Mouse (Mus musculus) brown adipose tissue, adult 24 weeks (tissue): ENCODE data around the gene Atg7. TPM values are rescaled to one million over a fixed set of nuclear protein-coding genes. Genes with fewer than 3 reads are reported as not detected.
A peak's percentile ranks its signal among the peaks of the same experiment; 100 is the strongest.

Experiments used
- H3K27ac ChIP-seq: fragments of 200-500 bp; replicated peaks from 2 replicates; pipeline ENCODE4 v1.5.1; 2012; ENCODE audit warnings: low read depth, mild to moderate bottlenecking, low read length
- H3K4me1 ChIP-seq: fragments of 200-500 bp; 2 replicates; pipeline ENCODE4 v1.6.1; 2012; ENCODE audit warnings: low read length, mixed read lengths; ENCODE audit not compliant: control insufficient read depth, insufficient read depth, insufficient read length
- H3K4me3 ChIP-seq: fragments of 200-500 bp; 2 replicates; pipeline ENCODE4 v1.5.1; 2012; ENCODE audit warnings: low read depth, mild to moderate bottlenecking, low read length, moderate library complexity; ENCODE audit not compliant: insufficient read depth
- polyA plus RNA-seq: library from polyadenylated mRNA; stranded (reverse); fragments of >200 nt; gene quantifications from 2 replicates; pipeline ENCODE4 v1.2.4, GENCODE M21; 2012; ENCODE audit not compliant: missing spikeins, insufficient read depth, insufficient read length

The Atg7 gene
- polyA plus RNA-seq, 1 experiment: 20.5 TPM

- no peak overlapping the region for H3K27ac ChIP-seq
- H3K4me1 ChIP-seq: peaks cover 7% of the 10 kb centered on the region; the same call in 1 of the 2 replicates
- no peak overlapping the region for H3K4me3 ChIP-seq
Observed at GRCm38 (mm10) chr6:114826889-114827288, 184.0 kb downstream of the Atg7 start.

GRCm38 (mm10) chr6:114829660-114830438 lies 187.0 kb downstream of the Atg7 start:
- H3K4me3 ChIP-seq: no peak overlapping the region
- H3K4me1 ChIP-seq: peaks cover 7% of the 10 kb centered on the region; the same call in 1 of the 2 replicates
- peak overlapping the region; percentile 69 for H3K27ac ChIP-seq

GRCm38 (mm10) chr6:114831807-114832206 lies 188.9 kb downstream of the Atg7 start:
- Histone ChIP-seq H3K4me3 (no peak overlapping the region), H3K4me1 (peaks cover 7% of the 10 kb centered on the region; the same call in 1 of the 2 replicates), H3K27ac (no peak overlapping the region)

GRCm38 (mm10) chr6:114833058-114833685 lies 190.3 kb downstream of the Atg7 start:
- Histone ChIP-seq H3K4me1 (peaks cover 7% of the 10 kb centered on the region; the same call in 1 of the 2 replicates), H3K4me3 (no peak overlapping the region), H3K27ac (no peak overlapping the region)

GRCm38 (mm10) chr6:114833791-114834346 lies 191.0 kb downstream of the Atg7 start:
- peaks cover 8% of the 10 kb centered on the region for H3K4me1 ChIP-seq
- no peak overlapping the region for H3K4me3 ChIP-seq
- no peak overlapping the region for H3K27ac ChIP-seq

GRCm38 (mm10) chr6:114835344-114835743 lies 192.4 kb downstream of the Atg7 start:
- peaks cover 21% of the 10 kb centered on the region for H3K4me1 ChIP-seq
- H3K27ac ChIP-seq: no peak overlapping the region

GRCm38 (mm10) chr6:114835752-114836151 lies 192.9 kb downstream of the Atg7 start:
- Histone ChIP-seq H3K4me1 (peaks cover 21% of the 10 kb centered on the region), H3K27ac (no peak overlapping the region), H3K4me3 (no peak overlapping the region)

More at GRCm38 (mm10) chr6:114835344-114835743, 192.4 kb downstream of the Atg7 start:
- H3K4me3 ChIP-seq: no peak overlapping the region

GRCm38 (mm10) chr6:114836433-114836832 lies 193.5 kb downstream of the Atg7 start:
- Histone ChIP-seq H3K27ac (no peak overlapping the region), H3K4me3 (no peak overlapping the region), H3K4me1 (peaks cover 26% of the 10 kb centered on the region)

- Histone ChIP-seq H3K4me1 (peaks cover 33% of the 10 kb centered on the region), H3K27ac (peak overlapping the region; percentile 85), H3K4me3 (no peak overlapping the region)
Observed at GRCm38 (mm10) chr6:114838872-114839271, 196.0 kb downstream of the Atg7 start.

GRCm38 (mm10) chr6:114840012-114840411 lies 197.1 kb downstream of the Atg7 start:
- Histone ChIP-seq H3K27ac (peak overlapping the region; percentile 46), H3K4me1 (peaks cover 33% of the 10 kb centered on the region), H3K4me3 (no peak overlapping the region)

GRCm38 (mm10) chr6:114842131-114842530 lies 199.2 kb downstream of the Atg7 start:
- H3K4me3 ChIP-seq: no peak overlapping the region
- peaks cover 33% of the 10 kb centered on the region for H3K4me1 ChIP-seq
- H3K27ac ChIP-seq: 0 out of 2 replicates have a peak overlapping the region, but pooled peaks have one; percentile 3

GRCm38 (mm10) chr6:114842863-114843262 lies 200.0 kb downstream of the Atg7 start:
- H3K4me1 ChIP-seq: peaks cover 33% of the 10 kb centered on the region
- H3K27ac ChIP-seq: no peak overlapping the region
- H3K4me3 ChIP-seq: no peak overlapping the region

GRCm38 (mm10) chr6:114846153-114846772 lies 203.4 kb downstream of the Atg7 start:
- H3K4me3 ChIP-seq: no peak overlapping the region
- no peak overlapping the region for H3K27ac ChIP-seq
- H3K4me1 ChIP-seq: peaks cover 8% of the 10 kb centered on the region; the same call in 1 of the 2 replicates

GRCm38 (mm10) chr6:114847582-114848174 lies 204.8 kb downstream of the Atg7 start:
- no peak overlapping the region for H3K27ac ChIP-seq
- H3K4me3 ChIP-seq: no peak overlapping the region
- no peaks in the 10 kb centered on the region for H3K4me1 ChIP-seq

GRCm38 (mm10) chr6:114848761-114849160 lies 205.9 kb downstream of the Atg7 start:
- Histone ChIP-seq H3K27ac (no peak overlapping the region), H3K4me1 (no peaks in the 10 kb centered on the region)

More at GRCm38 (mm10) chr6:114848761-114849160, 205.9 kb downstream of the Atg7 start:
- no peak overlapping the region for H3K4me3 ChIP-seq
